Mouse (Mus musculus): ENCODE data around the gene Rad51b. TPM values are rescaled to one million over a fixed set of nuclear protein-coding genes. Genes with fewer than 3 reads are reported as not detected.

The Rad51b gene
- total RNA-seq, 2 experiments from 2014 or later, result 3.4 to 4.3 TPM

DNA sequence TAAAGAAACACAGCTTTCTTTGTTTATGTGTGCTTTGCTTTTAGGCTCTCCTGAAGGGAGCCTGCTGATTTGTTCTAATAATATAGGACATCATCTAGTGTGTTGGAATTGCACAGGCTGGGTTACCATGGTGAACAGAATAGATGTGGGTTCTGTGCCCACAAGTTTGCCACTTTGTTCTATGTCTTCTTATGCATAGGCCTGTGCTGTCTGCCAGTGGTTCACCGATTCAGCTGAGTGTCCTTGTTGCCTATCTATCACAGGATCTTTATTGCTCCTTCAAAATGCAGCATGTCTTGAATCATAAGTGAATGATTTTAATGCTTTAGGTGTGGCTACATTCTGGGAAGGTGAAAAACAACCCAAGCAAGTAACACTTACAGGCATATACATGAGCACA lies 201.2 kb downstream of the Rad51b start:
- no peak for DNase-seq

DNA sequence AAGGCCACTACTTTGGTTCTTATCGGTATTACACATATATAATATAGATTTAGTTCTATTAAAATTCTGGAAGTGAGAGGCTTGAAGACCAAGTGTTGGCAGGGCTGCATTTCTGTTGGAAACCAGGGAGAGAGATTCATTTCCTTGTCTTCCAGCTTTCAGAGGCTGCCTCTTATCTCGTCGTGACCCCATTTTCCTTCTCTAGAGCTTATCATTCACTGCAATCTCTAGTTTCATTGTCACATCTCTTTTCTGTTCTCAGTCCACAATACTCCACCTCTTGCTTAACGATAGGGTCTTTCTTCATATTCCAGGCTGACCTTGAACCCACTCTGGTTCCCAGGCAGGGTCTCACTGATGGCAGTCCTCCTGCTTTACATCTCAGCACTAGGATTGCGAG lies 202.7 kb downstream of the Rad51b start:
- DNase-seq, result no peak

DNA sequence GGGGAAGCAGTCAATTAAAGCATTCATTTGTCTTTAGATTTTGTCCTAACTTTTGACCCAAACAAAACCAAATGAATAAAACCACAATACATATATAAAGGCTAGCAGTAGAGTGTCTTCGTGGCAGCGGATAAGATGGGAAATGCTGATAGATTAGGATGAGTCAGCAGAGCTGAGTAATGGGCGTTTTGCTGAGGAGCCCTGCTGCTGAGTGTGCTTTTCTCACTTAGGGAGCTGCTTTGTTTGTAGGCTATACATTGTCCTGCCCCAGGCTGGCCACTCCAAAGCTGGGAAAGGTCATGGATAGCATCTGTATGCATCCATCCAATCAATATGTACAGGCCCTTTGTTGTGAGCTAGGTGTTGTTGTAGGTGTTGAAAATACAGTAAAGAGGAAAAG lies 204.8 kb downstream of the Rad51b start:
- no peak for DNase-seq

DNA sequence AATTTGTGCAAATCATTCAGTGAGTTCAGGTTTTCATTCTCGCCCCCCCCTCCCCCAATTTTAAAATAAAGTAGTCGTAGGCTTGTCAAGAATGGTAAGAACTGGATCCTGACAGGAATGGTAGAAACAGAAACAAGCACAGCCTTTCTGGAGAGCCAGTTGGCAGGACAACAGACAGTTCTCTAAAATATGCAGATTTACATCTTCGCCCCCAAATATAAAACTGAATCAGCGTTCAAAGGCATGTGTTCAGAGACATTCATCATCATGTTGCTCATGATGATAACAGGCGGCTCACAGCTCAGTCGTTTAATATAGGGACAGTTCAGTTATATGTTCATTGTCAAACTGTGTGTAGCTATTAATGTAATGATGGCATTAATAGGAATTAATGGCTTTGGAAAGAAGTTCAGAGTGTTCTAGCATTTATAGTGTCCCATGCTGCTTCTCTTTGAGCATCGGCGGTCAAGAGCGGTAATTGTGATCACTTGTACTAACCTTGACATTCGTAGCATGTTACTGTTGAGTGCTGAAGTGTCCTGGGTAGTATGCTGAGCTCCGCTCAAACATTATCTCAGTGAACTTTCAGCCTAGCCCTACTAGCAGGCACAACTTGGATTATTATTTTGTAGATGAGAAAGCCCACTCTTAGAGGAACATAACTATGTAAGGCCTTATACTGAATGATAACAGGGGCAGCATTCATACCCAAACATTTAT lies 205.9 kb downstream of the Rad51b start:
- DNase-seq, result no peak

DNA sequence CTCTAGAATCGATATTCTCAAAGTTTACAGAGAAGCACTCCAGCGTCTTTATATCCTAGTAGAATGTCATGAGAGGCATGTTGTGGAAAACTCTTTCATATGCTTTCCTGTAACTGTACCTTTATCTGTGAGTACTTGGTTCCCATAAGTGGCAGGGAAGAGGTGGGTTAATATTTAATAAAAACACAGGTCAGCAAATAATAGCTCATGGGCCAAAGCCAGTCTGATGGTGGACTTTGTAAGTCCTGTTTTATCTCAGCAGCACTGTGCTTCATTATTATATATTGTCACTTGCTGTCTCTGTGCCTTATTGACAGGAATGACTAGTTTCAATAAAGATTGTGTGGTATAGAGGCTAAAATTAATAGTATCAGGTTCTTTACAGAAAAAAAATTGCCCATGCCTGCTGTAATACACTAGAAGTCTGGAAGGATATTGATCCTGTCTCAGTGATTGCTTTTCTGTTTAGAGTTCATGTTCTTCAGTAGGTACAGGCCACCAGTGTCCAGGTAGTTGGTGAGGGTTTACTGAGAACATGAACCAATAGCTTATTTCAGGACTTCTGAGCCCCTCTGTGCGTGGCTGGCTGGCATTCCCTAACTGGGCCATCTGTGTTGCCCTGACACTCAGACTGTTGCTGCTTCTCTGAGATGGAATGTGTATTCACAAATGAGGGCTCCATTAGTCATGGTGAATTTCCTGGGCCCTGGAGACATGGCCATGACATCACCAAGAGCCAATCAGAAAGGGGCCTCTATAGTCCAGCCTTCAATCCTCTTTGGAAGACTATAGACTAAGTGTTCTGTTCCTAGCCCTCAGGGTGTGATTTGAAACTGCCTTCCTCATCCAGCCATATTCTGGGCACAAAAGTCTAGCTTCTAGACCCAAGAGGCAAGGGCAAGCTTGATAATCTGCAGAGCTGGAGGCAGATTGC lies 206.8 kb downstream of the Rad51b start:
- DNase-seq, result peak; percentile 19

- DNase-seq, result no peak
Measured at GRCm38 (mm10) chr12:79504641-79505040, 207.6 kb downstream of the Rad51b start.

DNA sequence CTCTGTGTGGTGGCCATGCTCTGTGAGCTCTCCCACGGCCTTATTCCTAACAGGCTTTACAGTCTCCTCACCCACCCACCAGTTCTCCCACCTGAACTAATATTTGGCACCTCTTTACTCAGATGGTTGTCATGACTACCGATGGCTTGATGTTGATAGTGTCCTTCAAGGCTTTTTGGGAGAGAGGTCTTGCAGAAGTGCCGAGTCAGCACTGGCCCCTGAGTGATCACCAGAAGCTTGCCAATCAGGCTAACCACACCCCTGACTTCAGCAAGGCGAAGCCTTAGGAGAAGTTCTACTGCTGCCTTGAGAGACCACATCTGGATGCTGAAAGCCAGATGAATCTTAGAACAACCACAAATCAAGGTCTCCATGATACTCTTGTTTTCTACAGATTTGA lies 209.3 kb downstream of the Rad51b start:
- no peak for DNase-seq

GRCm38 (mm10) chr12:79507141-79507681 lies 210.1 kb downstream of the Rad51b start:
- DNase-seq, result peak; percentile 17

DNA sequence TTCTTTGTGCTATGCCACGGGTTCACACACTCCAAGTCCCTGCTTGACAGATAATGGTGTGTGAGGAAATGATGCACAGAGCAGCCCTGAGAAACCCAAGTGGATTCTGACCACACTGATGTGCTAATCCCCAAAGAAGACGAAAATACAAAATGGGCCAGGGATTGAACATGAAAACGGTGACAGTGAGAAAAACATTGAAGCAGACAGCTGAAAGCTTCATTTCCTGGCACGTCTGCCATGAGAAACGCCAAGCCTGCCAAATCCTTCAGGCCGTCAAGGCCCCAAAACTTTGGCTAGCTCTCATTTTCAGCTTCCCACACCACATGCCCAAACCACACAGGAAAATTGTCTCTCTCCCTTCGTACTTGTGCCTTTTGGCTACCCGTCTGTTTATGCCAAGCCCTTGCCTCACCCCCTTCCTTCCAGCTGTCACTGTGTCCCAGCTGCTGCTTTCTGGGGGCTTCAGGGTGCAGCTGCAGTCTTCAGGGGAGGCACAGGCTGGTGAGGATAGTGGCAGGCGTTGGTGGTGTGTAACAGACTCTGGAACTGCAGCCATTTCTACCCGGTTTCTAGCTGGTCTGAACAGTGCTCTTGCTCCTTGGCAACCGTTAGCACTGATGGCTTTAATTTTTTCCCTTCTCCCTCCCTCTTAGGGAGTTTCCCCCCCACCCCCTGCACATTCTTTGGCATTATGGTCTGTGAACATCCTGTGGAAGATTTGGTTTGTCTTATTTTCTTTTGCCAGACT lies 214.5 kb downstream of the Rad51b start:
- DNase-seq, result peak; percentile 47

DNA sequence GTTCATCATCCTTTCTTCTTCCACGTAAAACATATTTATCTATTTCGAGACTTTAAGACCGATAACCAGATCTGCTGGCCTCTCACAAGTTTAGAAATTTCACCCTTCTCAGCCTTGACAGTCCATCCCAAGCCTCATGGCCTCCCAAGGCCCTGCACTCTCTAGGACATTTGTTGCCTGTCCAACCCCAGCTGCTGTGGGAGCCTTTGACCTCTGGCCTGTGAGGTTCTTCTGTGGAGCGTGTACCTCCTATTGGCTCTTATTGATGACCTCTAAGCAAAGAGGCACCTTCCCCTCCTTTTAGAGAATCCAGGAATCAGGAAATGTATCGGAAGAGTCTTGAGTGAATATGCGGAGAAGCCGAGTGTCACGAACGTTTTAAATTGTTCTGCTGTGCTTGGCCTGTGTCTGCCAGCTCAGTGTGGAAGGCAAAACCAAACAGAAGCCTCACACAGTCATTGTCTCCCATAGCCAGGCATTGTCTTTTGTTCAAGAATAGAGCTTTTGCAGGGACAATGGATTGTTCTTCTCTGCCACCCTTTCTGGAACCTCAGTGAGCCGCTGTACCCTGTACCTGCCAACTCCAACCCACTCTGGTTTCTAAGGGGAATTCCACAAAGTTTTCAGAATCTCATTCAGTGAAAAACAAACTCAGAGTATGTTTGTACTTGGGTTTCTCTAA lies 215.3 kb downstream of the Rad51b start:
- no peak for DNase-seq

GRCm38 (mm10) chr12:79512982-79513681 lies 216.1 kb downstream of the Rad51b start:
- DNase-seq, result no peak

DNA sequence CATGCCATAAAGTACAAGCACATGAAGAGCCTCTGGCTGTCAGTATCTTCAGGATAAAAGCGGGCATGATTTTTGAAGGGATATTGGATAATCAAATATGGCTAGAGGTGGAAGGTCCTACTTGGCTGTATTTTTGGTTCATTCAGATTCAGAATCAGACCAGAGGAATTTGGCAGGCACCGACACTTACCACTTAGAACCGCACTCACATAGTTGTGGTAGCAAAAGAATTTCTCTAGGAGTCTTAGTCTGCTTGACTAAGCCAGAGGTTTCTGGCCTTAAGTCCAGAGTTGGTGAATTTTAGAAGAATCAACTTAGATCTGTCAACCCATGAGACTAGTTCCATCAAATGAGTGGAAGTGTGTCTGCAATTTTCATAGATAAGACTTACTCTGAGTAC lies 217.6 kb downstream of the Rad51b start:
- no peak for DNase-seq

DNA sequence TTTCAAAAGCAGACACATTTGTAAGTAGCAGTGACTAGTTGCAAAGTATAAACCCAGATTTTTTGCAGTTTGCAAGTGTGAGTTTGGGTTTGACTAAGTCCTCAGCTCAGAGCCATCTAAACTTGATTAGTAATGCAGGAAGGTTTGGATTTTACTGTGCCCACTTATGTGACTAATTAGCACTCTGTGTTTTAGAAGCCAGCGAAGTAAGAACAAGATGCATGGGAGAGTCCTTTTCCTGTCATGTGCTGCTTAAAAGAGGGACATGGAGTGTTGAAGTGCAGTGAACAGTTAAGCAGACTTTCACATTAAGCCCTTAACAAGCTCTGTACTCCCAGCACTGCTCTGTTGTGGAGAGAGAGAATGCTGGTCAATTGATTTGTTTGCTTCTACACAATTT lies 225.3 kb downstream of the Rad51b start:
- DNase-seq, result no peak

GRCm38 (mm10) chr12:79524941-79525871 lies 228.1 kb downstream of the Rad51b start:
- no peak for DNase-seq

- DNase-seq, result no peak
Measured at GRCm38 (mm10) chr12:79525872-79526271, 228.8 kb downstream of the Rad51b start.

DNA sequence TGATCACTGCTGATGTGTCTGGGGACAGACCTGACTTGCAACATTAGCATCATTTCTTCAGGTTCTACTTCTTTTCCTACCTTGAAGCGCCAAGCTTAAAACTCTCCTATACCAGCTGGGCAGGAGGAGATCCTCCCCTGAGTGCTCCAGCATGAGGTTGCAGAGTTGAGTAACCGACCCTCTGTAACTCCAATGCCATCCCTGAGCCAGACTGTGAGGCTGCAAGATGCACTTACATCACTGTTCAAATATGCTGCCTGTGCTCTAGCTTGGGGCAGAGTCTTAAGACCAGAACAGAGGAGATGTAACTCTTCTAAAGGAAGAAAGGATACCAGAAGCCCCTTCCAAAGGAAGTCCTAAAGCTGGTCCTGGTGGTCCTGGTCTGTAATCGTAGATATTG lies 230.1 kb downstream of the Rad51b start:
- DNase-seq, result no peak

- no peak for DNase-seq
Measured at GRCm38 (mm10) chr12:79530275-79530902, 233.3 kb downstream of the Rad51b start.

DNA sequence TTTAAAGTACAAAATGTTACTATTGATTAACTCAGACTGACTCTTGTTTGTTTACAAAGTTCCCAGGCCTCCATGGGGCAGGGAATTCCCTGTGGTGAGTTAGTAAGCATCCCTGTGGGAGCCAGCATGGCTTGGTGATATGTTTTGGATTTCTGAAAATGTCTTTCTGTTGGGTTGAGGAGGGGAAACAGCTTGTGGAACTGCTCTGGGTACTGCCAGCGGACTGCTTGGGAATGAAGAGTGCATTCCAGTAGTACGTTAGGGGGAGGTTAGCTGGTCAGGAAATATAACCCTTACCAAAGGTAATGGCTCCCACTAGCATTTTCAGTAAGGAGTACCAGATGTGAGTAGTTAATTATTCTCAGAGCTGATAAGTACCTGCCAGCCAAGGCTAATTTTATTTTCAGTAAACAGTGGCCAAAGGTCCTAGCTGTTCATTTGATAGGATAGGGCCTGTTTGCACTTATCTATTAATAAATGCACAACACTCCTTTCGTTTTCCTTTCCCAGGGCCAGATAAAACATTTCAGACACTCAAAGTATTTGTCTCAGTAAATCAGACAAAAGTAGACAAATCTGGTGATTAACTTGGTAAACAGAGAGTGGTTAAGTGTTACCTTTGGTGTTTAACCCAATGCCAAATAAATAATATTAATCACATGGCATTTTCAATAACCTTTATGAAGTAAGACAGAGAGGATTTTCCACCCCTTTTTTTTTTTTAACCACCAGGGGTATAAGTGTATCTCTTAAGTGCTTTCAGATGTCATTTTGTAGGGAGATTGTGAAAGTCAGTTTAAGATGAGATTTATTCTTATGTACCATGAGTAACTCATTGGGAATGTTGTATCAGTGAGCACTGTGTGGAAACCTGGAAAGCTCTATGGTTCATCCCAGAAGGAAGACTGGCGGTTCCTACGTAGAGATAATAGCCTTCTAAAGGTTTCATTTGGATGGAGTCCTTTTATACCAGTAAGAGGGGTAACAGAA lies 235.0 kb downstream of the Rad51b start:
- no peak for DNase-seq
